Mouse (Mus musculus): ENCODE data around the gene 2410137M14Rik.

DNA sequence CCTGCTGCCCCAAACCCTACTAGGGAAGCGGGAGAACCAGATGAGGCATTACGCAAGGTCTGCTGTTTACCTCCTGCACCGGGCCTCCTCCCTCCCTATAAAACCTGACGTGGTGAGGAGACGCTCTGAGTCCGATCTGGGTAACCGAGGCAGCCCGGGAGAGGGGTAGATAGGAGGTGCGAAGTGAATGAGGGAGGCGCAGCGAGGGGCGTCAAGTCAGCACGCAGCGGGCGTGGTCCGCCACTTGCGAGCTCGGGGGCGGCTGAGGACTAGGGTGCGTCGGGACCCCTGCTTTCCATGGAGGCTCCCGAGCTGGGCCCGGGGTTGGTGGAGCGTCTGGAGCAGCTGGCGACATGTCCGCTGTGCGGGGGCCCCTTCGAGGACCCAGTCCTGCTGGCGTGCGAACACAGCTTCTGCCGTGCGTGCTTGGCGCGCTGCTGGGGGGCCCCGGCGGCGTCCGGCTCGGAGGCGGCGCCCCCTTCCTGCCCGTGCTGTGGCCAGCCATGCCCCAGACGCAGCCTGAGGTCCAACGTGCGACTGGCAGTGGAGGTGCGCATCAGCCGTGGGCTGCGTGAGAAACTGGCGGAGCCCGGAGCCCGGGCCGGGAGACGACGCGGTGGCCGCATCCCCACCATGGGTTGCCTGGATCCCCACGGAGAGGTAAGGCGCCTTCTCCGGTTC is 38.1 kb downstream of the 2410137M14Rik start, which contains the start of gene Rnf39:
- no peak for TF ChIP-seq CTCF (IDR thresholded peaks at IDR 0.05; ENCODE audit: low read depth, low read length)
- TF ChIP-seq POLR2A (IDR thresholded peaks at IDR 0.05; ENCODE audit: insufficient read depth, low read length): no peak
- TF ChIP-seq EP300 (IDR thresholded peaks at IDR 0.05; ENCODE audit: insufficient read depth, low read depth, low read length): no peak

Data from ES-Bruce4 (cell line).